Mouse (Mus musculus) thymus, adult 2 months (tissue): Measurements from ENCODE around the gene Gm17617. TPM values are rescaled to one million over a fixed set of nuclear protein-coding genes. Genes with fewer than 3 reads are reported as not detected.

Experiments
- DNase-seq: peaks from one replicate; pipeline ENCODE4 v3.0.0; 2021
- H3K27ac ChIP-seq: fragments of 200-500 bp; 2 replicates; pipeline ENCODE4 v1.5.1; 2012; ENCODE audit warnings: low read length, control low read depth; ENCODE audit not compliant: control insufficient read depth, insufficient read depth
- H3K27me3 ChIP-seq: fragments of 200-500 bp; 2 replicates; pipeline ENCODE4 v1.6.1; 2012; ENCODE audit warnings: mild to moderate bottlenecking, low read length, moderate library complexity, mixed read lengths; ENCODE audit not compliant: control insufficient read depth, insufficient read depth
- H3K36me3 ChIP-seq: fragments of 200-500 bp; 2 replicates; pipeline ENCODE4 v1.6.1; 2012; ENCODE audit warnings: mild to moderate bottlenecking, low read length, moderate library complexity; ENCODE audit not compliant: control insufficient read depth, insufficient read depth
- H3K4me1 ChIP-seq: fragments of 200-500 bp; replicated peaks from 2 replicates; pipeline ENCODE4 v1.6.1; 2012; ENCODE audit warnings: low read length; ENCODE audit not compliant: control insufficient read depth, insufficient read depth
- H3K4me3 ChIP-seq: fragments of 200-500 bp; 2 replicates; pipeline ENCODE4 v1.5.1; 2012; ENCODE audit warnings: mild to moderate bottlenecking, low read length, control low read depth, moderate library complexity; ENCODE audit not compliant: control insufficient read depth, insufficient read depth
- CTCF ChIP-seq: fragments of 200-500 bp; IDR thresholded peaks from 2 replicates; pipeline ENCODE4 v1.5.1; 2012; ENCODE audit warnings: mild to moderate bottlenecking, control low read depth, low read length, moderate library complexity, borderline replicate concordance; ENCODE audit not compliant: control insufficient read depth, poor library complexity, insufficient read depth; ENCODE audit errors: extremely low read depth
- POLR2A ChIP-seq: fragments of 200-500 bp; IDR thresholded peaks from 2 replicates; pipeline ENCODE4 v1.6.1; 2012; ENCODE audit warnings: mild to moderate bottlenecking, low read length, control low read depth, moderate library complexity; ENCODE audit not compliant: control insufficient read depth, poor library complexity, insufficient read depth; ENCODE audit errors: extremely low read depth
- WGBS: fragments of 180-500 bp; shearing (Covaris S2); methylation state at CpG from one replicate; pipeline ENCODE4 v1.1.7; 2018; 5-methylcytosine and 5-hydroxymethylcytosine counted together
- polyA plus RNA-seq: library from polyadenylated mRNA; depleted of rRNA; stranded (reverse); fragments of >200 nt; gene quantifications from 2 replicates; pipeline ENCODE4 v1.2.3, GENCODE M21; 2012; rRNA removed

The Gm17617 gene
- not detected in 2 replicates for polyA plus RNA-seq

- H3K36me3 ChIP-seq: peaks cover 26% of the 10 kb centered on the region
- H3K27ac ChIP-seq: no peak within 1 kb of the TSS
- no peak for TF ChIP-seq POLR2A
- TF ChIP-seq CTCF: no peak
- no peak for DNase-seq
- no peaks in the 10 kb centered on the region for H3K27me3 ChIP-seq
- H3K4me1 ChIP-seq: no peaks in the 10 kb centered on the region
- whole genome bisulfite sequencing: 100% methylated on average over 2 of the region's 2 CpGs
- no peak within 1 kb of the TSS for H3K4me3 ChIP-seq
These were observed at the start of gene Gm17617 for GRCm38 (mm10) chr13:55133448-55133847. Gm17617 (minus strand) TSS chr13:55133548.

- DNase-seq: peak; percentile 20
- no peaks in the 10 kb centered on the region for H3K36me3 ChIP-seq
- no peaks in the 10 kb centered on the region for H3K4me1 ChIP-seq
- H3K27ac ChIP-seq: peak overlapping the region; percentile 39; the same call in 1 of the 2 replicates
- WGBS: 15% methylated on average over 23 of the region's 23 CpGs
- no peak for TF ChIP-seq CTCF
- TF ChIP-seq POLR2A: no peak
- 0 out of 2 replicates have a peak overlapping the region, but pooled peaks have one; percentile 17 for H3K4me3 ChIP-seq
- no peaks in the 10 kb centered on the region for H3K27me3 ChIP-seq
These were observed 49.0 kb upstream of the Gm17617 start for GRCm38 (mm10) chr13:55182173-55182894.

- TF ChIP-seq POLR2A: no peak
- TF ChIP-seq CTCF: no peak
- Histone ChIP-seq H3K27me3 (no peaks in the 10 kb centered on the region), H3K4me1 (no peaks in the 10 kb centered on the region), H3K27ac (no peak overlapping the region), H3K36me3 (no peaks in the 10 kb centered on the region), H3K4me3 (no peak overlapping the region)
- DNase-seq: no peak
- WGBS: 88% methylated on average over 2 of the region's 2 CpGs
These were observed 48.4 kb upstream of the Gm17617 start for GRCm38 (mm10) chr13:55181786-55182172.

GRCm38 (mm10) chr13:55179591-55179990 is 46.2 kb upstream of the Gm17617 start:
- no peaks in the 10 kb centered on the region for H3K36me3 ChIP-seq
- H3K27me3 ChIP-seq: no peaks in the 10 kb centered on the region
- over 99% methylated on average over 3 of the region's 3 CpGs for WGBS
- H3K4me3 ChIP-seq: no peak overlapping the region
- no peak for DNase-seq
- no peaks in the 10 kb centered on the region for H3K4me1 ChIP-seq
- no peak overlapping the region for H3K27ac ChIP-seq
- TF ChIP-seq POLR2A (no peak), CTCF (no peak)

- WGBS: 59% methylated on average over 2 of the region's 2 CpGs
- peak; percentile 70 for DNase-seq
These were observed 45.2 kb upstream of the Gm17617 start for GRCm38 (mm10) chr13:55178556-55178955.

GRCm38 (mm10) chr13:55177903-55178496 is 44.7 kb upstream of the Gm17617 start:
- Histone ChIP-seq H3K36me3 (no peaks in the 10 kb centered on the region), H3K27ac (no peak overlapping the region), H3K27me3 (no peaks in the 10 kb centered on the region), H3K4me1 (no peaks in the 10 kb centered on the region), H3K4me3 (no peak overlapping the region)
- no peak for TF ChIP-seq CTCF
- no peak for TF ChIP-seq POLR2A
- 87% methylated on average over 4 of the region's 4 CpGs for WGBS
- DNase-seq: no peak

More at GRCm38 (mm10) chr13:55178556-55178955, 45.2 kb upstream of the Gm17617 start:
- no peaks in the 10 kb centered on the region for H3K4me1 ChIP-seq
- no peak overlapping the region for H3K4me3 ChIP-seq
- TF ChIP-seq POLR2A (no peak), CTCF (no peak)
- no peaks in the 10 kb centered on the region for H3K36me3 ChIP-seq
- no peaks in the 10 kb centered on the region for H3K27me3 ChIP-seq
- no peak overlapping the region for H3K27ac ChIP-seq
